Mouse (Mus musculus) 416B (cell line): Measurements from ENCODE around the gene Lrrc31.
"Not testable (repeated sequence)": the region's sequence is repeated elsewhere in the genome, so short reads cannot be mapped to it uniquely, and the experiment has no call there.

ENCODE experiments used
- DNase-seq: peaks from one replicate; pipeline ENCODE4 v3.0.0; 2011; ENCODE audit warnings: low read depth

The Lrrc31 gene

DNA sequence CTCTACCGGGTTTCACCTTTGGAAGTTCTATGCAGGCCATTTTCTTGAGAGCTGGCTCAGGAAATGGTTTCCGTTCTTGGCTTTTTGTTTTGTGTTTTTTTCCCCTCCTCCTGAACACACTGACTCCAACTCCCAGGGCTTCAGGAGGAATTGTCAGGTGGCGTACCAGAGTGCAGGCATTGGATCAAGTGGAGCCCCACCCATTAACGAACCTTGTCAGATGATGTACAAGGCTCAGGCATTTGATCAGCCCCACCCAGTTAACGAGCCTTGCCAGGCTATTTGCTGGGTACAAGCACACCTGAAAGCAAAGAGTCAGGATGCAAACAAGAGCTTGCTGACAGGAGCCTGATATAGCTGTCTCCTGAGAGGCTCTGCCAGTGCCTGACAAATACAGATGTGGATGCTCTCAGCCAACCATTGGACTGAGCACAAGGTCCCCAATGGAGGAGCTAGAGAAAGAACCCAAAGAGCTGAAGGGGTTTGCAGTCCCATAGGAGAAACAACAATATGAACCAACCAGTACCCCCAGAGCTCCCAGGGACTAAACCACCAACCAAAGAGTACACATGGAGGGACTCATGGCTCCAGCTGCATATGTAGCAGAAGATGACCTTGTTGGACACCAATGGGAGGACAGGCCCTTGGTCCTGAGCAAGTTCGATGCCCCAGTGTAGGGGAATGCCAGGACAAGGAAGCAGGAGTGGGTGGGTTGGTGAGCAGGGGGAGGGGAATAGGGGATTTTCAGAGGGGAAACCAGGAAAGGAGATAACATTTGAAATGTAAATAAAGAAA, at the start of gene Lrrc31:
Gene Lrrc31, minus strand, starts transcription at position 133 of the 795 bp plus-strand sequence.
- DNase-seq, result not testable (repeated sequence)

DNA sequence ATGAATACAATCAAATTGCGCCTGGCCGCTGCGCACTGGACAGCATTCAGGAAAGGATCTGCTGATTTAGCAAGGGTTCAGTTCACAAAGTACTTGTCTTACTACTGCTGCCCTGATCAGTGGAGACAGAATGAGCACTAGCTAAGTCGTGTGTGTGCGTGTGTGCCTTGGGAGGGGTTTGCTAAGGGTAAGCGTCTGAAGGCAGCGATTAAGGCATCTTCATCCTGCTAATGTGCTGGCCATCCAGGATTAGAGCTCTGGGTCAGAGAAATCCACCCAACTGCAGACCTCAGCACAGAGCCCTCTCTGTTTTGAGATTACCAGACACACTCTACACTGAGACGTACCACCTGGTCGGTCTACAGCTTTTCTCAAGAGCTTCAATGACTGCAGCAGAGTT, 48.7 kb upstream of the Lrrc31 start:
- DNase-seq, result no peak

DNA sequence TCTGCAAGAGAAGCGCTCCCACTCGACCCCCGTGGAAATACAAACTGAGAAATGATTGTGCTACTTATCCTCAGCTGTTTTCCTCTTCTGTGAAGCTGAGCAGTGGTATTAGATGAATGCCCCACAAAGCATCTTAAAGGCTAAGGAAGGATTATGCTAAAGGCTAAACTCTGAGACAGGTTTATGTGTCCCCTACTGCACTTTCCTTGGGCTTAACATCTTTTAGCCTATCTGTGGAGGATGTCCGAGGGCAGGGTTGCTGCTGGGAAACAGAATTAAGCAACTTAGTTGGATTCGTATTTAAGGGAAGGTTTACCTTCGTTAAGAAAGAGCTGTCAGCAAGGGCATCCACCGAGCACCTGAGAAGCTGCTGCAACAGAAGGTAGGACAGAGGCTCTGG, 46.4 kb upstream of the Lrrc31 start, which contains the start of gene Samd7:
Gene Samd7, plus strand, starts transcription at position 288 of the 400 bp plus-strand sequence.
- no peak for DNase-seq

DNA sequence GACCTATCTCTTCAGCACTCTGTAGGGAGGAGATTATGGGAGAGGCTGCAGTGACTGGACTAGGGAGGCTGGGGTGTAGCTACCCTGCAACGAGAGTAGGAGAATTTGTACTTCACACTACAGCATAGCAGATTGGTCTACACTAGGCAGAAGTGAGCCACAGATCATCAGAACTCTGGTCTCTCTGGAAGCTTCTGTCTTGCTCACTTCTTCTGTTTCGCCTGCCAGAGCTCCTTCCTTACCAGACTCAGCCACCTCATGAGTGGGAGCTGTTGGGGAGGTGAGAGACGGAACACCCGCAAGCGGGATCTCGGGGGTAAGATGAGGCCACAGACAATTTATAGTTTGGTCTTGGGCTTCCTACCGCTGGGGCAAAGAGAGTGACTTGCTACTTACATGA, 43.2 kb upstream of the Lrrc31 start:
- DNase-seq, result no peak

DNA sequence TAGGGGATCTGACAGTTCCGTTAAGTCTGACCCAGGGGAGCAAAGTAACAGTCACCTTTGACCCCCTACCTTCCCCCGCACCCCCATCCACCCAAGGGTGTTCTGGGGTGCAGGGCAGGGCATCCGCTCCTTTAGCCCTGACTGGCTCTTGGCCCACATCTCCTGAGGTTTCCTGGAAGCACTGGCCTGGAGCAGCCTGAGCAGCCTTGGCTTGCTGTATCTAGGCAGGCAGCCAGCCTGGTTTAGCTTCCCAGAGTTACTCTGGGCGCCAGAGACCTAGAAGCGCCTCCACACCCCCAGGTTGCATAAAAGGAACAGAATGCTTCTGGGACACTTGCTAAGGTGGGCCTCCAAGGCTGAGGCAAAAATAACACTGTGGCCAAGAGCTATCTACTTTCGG, 41.7 kb upstream of the Lrrc31 start:
- DNase-seq, result no peak

DNA sequence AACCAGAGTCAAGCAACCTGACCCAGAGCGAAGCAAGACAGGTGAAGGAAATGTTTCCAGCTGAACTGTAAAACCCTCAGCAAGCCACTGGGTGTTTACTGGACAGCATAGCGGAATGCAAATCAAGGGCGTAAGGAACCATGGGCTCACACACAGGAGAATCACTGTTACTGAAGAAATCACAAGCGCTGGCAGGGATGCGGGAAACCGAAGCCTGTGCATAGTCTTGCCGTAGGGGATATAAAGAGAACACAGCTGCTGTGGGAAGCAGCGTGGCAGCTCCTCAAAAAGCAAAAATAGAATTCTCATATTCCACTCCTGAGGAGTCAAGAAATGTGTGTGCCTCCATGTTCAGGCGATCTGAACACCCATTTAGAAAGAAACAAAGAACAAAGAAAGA, 37.2 kb upstream of the Lrrc31 start:
- DNase-seq, result no peak

DNA sequence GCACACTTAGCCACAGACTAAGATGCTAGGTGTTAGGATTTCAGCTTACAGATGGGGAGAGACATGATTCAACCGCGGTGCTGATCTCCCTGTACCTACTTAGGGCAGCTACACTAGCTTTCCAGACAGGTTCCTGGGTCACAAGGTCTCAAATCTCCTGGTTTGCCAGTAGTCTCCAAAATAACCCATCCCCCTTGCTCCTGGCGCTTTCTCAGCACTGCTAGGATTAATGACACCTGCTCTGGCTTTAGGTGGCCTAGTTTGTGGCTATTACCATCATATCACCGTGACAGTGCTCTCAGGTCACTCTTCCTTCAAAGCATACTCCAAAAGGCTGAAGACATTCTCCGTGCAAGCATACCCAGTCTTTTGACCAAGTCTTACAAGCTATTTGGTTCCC, 29.4 kb upstream of the Lrrc31 start:
- DNase-seq, result no peak

DNA sequence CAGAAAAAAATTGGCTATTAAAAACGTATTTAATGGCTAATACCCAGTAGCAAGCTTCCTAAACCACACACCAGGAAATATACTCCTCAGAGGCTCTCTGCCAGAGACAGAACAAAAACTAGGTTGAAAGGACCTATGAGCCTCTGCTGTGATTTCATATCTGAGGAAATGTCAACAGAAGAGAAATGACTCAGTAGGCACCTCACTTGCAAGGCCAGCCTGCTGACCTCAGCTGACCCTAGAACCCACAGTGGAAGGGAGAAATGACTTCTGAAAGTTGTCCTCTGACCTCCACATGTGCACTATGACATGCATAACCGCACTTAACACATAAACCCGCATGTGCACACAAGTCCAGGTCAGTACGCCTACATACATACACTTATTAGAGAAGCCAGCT, 27.6 kb upstream of the Lrrc31 start:
- peak; percentile 90 for DNase-seq

DNA sequence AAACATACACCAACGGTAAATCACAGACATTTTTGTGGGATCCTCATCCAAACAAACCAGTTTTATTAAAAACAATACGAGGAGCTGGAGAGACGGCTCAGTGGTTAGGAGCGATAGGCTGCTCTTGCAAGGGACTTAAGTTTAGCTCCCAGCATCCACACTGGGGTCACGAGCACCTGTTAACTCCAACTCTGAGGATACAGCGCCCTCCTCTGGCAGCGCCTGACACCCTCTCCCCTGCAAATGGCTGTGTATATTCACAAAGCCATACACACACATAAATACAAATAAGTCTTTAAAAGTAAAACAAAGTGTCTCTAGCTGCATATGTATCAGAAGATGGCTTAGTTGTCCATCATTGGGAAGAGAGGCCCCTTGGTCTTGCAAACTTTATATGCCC, 25.9 kb upstream of the Lrrc31 start:
- DNase-seq, result peak; percentile 55

DNA sequence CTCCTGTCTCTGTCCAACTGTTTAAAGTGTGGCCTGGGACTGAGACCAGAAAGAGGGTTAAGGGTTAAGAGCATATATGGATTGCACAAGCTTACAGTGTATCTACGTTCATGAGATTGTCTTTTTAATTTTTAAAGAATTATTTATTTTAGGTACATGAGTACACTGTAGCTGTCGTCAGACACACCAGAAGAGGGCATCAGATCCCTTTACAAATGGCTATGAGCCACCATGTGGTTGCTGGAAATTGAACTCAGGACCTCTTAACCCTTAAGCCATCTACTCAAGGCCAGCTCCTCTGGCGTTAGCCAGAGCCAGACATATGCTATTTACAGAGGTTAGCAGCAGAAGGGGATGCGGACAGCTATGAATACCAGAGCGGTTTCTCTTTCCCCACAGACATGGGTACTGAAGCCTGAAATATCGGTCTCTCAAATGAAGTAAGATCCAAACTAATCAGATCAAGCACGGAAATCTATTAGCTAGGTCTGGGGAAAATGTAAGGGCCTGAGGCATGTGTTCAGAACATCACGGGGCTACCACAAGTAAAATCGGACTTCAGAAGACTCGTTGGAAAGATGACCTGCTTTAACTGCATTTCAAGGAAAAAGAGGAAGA, 25.3 kb upstream of the Lrrc31 start:
- DNase-seq, result no peak

DNA sequence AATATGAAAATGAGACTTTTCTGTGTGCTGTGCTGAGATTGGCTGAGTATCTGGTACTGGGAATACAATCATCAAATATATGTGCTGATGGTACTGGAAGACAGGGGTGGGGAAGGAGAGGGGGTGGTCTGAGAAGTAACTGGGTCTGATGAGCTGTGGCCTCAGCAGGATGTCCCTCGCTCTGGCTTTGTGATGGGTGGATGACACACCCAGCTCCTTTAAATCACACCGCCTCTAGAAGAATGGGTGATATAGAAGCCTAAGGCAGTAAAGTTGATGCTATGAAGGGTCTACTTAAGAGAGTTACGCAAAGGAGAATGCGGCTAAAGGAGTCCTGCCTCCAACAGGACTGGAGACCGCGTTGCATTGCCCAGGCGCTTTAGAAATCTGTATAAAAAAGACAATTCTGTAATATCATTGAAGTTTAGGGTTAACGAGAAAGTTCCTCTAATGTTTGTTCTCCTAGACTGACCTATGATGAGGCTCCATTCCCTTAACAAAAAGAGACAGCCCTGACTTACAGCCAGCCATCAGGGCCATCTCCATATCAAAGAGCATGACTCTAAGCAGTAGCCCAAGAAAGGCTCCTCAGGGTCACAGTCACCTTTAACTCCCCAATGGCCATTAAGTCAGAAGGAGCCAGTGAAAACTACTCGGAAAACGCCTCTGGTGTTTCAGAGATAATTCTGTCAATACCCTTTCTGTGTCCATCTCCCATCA, 24.6 kb upstream of the Lrrc31 start:
- DNase-seq, result no peak

DNA sequence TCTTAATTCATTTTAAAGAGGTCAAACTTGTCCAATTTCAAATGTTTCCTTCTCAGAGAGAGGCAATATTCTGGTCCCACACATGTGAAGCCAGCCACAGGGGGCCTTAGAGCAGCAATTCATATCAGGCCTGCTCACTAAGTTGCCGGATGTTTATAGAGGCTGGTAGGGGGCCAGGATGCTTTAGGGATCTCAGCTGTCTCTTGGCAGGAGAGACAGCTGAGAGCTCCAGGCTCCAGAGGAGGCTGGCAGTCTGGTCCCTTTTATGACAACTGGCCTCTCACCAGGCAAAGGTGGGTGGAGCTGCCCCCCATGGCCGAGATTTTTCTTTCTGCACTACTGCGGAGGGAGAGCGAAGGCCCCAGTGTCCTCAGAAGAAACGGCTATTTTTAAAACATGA, 23.5 kb upstream of the Lrrc31 start:
- no peak for DNase-seq

DNA sequence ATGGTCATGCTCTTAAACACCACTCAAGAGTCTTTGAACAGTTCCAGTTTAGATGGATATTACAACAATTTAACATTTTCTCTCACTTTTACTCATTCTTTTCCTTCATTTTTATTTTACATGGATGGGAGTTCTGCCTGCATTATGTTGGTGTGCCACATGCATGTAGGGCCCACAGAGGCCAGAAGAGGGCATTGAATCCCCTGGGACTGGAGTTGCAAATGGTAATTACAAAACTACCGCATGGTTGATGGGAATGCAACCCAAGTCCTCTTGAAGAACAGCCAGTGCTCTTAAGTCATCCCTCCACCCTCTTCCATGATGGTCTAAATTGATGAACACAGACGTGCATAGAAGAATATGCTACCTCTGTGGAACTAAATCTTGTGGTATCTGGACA, 22.8 kb upstream of the Lrrc31 start:
- peak; percentile 23 for DNase-seq

DNA sequence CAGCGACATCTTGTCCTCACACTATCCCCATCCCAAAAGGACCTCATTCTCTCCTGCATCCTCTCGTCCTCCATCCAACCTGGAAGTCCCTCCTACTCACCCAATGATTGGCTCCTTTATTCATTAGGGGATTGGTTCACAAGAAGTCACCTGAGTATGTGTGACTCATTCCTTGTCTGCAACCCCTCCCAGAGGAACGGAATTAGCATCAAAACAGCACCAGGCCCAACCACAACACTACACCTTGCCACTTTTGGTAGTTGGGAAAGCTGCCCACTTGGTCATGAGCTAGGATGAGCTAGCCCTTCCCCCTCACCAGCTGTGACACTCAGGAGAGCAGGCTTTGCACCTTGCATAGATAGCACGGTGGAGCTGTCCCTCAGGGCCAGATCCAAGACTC, 22.4 kb upstream of the Lrrc31 start:
- DNase-seq, result no peak

DNA sequence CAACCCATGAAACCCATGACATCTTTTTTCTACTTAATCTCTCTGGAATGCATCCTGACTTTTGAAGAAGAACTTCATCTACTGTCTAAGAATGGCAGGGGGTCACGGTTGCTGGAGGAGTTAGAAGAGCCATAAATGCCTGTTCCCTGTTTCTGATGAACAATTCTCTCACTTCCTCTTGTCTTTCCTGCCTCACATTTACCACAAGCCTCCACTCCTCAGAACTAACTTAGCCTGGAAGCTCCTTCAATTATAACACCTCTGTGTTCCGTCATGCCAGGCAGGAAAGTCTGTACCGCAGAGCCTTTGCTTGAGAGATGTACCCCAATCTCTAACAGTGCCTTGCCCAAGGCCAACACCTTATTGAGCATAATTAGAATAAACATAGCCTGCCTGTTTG, 19.0 kb upstream of the Lrrc31 start:
- DNase-seq, result no peak

DNA sequence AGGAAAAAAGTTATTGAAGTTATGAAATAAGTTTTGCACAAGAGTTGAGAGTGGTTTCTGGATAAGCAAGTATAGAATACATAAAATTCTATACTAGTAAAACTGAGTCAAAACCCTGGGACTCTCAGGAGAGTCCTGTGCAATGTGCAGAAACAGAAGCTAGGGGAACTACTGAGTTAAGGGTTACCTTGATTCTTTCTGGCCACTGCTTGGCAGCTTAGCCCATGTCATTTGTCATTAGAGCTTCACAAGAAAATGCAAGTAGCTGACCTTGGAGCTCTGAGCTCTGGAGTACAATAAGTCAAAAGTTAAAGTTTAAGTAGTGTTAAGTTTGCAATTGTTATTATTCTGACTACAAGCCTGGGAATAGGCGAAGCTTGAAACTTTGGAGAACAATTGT, 13.7 kb upstream of the Lrrc31 start:
- no peak for DNase-seq

DNA sequence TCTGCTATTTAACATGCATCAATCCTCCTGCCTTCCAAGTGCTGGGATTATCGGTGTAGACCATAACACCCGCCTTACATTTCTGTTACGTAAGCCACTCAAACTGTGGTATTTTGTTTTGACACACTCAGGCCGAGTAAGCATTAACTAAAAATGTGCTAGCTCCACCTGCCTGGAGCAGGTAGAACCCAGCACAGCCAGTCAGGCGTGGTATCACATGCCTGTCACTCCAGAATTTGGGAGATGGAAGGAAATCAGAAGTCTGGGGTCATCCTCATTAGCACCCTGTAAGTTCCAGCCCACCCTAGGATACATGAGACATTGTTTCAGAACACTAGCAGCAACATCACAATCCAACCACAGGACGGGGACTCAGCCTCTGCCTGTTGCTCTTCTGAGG, 10.5 kb upstream of the Lrrc31 start:
- DNase-seq, result no peak

DNA sequence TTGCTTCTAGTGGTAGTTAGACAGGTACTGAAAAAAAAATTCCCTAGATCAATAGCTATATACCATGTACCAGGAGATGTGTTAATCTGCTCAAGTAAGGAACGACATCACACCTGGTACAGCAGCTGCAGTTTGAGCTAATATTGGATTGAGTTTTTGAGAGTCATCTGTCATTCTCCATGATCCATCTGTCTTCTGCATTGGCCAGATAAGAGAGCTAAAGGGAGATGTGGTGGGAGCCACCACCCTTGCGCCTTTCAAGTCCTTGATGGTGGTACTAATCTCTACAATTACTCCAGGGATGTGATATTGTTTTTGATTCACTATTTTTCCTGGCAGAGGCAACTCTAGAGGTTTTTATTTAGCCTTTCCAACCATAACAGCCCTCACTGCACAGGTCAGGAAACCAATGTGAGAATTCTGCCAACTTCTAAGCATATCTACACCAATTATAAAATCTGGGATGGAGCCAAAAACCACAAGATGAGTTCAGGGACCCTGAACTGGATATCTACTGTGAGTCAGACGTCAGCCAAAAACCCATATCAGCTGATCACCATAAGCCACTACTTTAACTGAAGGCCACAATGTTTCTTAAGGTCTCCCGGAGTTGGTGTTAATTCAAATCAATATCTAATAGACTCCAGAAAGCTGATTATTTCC, 7.1 kb upstream of the Lrrc31 start:
- DNase-seq, result peak; percentile 91

DNA sequence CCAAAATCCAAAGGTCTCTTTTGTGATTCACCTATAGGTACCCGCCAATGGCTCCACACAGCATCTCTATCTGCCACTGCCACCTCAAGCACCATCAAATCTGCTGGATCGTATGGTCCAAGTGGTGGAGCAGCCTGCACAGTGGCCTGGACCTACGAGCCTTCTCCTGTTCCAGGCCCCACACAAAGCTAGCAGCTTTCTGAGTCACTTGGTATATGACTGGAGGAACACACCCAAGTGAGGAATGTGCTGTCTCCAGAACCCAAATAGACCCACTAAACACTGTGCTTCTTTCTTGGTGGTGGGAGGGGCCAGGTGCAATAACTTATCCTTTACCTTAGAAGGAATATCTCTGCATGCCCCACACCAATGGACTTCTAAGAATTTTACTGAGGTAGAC, 6.3 kb upstream of the Lrrc31 start:
- DNase-seq, result no peak

DNA sequence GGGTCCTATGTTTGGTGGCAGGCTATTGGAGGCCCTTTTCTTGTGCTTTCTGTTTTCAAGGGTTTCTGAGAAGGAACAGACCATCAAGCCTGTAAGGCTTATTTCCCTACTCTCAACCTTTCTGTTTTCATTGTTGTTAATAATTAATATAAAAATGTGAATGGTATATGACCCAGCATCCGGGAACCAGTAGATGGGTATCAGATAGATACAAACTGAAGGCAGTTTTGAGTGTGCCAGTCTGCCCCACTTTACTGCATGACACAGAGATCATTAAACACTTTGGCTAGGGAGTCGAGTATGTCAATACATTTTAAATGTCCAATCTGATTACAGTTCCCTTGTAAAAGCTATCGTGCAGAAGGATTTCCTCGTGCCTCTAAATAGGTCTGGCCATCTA, 1.8 kb downstream of the Lrrc31 start:
- no peak for DNase-seq

DNA sequence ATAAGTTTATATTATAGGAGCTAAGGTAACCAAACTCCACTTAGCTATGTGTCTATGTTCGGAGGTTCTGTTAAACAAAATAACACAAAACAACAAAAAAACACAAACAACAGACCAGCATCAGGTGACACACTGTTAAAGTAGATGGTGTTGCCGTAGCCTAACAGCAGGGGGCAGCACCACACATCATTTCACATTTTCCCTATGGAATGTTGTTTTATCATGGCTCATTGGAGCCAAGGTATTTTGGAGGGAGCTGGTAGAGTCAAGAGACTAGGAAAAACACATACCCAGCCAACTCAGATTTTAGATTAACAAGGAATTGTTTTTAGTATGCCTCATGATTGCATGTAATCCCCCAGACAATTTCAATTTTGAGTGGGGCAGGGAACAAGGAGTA, 3.3 kb downstream of the Lrrc31 start:
- peak; percentile 12 for DNase-seq

DNA sequence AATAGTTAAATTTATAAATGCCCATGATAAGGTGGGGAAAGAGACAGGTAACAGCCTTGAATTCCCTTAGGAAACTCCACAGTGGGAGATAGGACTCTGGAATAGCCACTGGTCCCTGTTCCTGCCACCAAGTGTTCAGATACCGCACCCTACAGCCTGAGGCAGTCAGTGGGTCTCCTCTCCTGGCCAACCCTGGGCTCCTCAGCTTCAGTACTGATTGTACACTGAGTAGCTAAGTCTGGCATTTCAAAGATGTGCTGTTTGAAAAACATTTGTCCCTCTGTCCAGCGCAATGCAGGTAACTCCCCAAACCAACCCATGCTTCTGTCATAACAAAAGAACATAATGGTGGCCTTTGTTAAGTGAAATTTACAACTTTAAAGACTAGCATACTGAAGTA, 4.0 kb downstream of the Lrrc31 start:
- no peak for DNase-seq

DNA sequence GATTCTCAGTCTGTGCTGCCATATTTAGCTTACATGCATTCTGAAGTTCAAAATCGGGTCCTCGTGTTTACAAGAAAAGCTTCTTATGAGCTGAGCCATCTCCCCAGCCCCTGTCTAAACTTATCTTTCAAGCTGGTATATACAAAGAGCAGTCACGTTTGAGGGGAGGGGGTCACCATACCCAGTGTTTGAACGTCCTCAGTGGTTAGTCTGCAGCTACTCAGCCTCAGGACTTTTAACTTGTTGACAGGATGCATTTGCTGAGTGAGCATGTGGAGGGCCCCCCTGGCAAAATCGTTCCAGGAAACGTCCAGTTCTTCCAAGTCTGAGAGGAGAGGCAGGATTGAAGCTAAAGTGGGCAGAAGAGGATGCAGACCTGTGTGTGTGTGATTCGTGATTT, 8.7 kb downstream of the Lrrc31 start:
- DNase-seq, result no peak
